Mouse (Mus musculus) heart, embryonic 14.5 days (tissue): ENCODE measurements around the gene Sgms1. TPM values are rescaled to one million over a fixed set of nuclear protein-coding genes. Genes with fewer than 3 reads are reported as not detected.
"Not testable (repeated sequence)": the region's sequence is repeated elsewhere in the genome, so short reads cannot be mapped to it uniquely, and the experiment has no call there.

Source experiments
- ATAC-seq: fragments of 200-750 bp; cut with Nextera tagmentation; 2 replicates; pipeline ENCODE4 v1.8.0; 2017; ENCODE audit warnings: low read depth, moderate TSS enrichment; ENCODE audit not compliant: insufficient number of reproducible peaks, insufficient read depth, low FRiP score
- H3K27ac ChIP-seq, 2 experiments: fragments of 200-500 bp in 1 of 2; fragments of 300-500 bp in 1 of 2; sonication (generic) in 1 of 2; replicated peaks in 1 of 2; 2 replicates each; pipeline ENCODE4 v1.5.1; 2012 to 2014; ENCODE audit warnings: low read depth in 2 of 2, low read length in 2 of 2, control low read depth in 1 of 2, mild to moderate bottlenecking in 1 of 2, mixed read lengths in 1 of 2; ENCODE audit not compliant: control insufficient read depth in 1 of 2, insufficient read depth in 1 of 2
- H3K27me3 ChIP-seq: fragments of 300-500 bp; sonication (generic); 2 replicates; pipeline ENCODE4 v1.6.1; 2014; ENCODE audit warnings: mild to moderate bottlenecking, low read length, control low read depth; ENCODE audit not compliant: control insufficient read depth, insufficient read depth
- H3K36me3 ChIP-seq: fragments of 300-500 bp; sonication (generic); 2 replicates; pipeline ENCODE4 v1.6.1; 2014; ENCODE audit warnings: mild to moderate bottlenecking, control low read depth, low read length, mixed read lengths; ENCODE audit not compliant: control insufficient read depth, insufficient read depth
- H3K4me1 ChIP-seq, 2 experiments: fragments of 200-500 bp in 1 of 2; fragments of 300-500 bp in 1 of 2; sonication (generic) in 1 of 2; 2 replicates each; pipeline ENCODE4 v1.6.1; 2012 to 2014; ENCODE audit warnings: low read length in 2 of 2, control low read depth in 1 of 2, mixed read lengths in 1 of 2; ENCODE audit not compliant: control insufficient read depth in 2 of 2, insufficient read depth in 2 of 2
- H3K4me2 ChIP-seq: fragments of 300-500 bp; sonication (generic); 2 replicates; pipeline ENCODE4 v1.6.1; 2014; ENCODE audit warnings: mild to moderate bottlenecking, low read length
- H3K4me3 ChIP-seq, 2 experiments: fragments of 200-500 bp in 1 of 2; fragments of 300-500 bp in 1 of 2; sonication (generic) in 1 of 2; 2 replicates each; pipeline ENCODE4 v1.5.1; 2012 to 2014; ENCODE audit warnings: low read length in 2 of 2, mild to moderate bottlenecking in 2 of 2, control low read depth in 1 of 2, low read depth in 1 of 2, moderate library complexity in 1 of 2; ENCODE audit not compliant: control insufficient read depth in 1 of 2, insufficient read depth in 1 of 2
- H3K9ac ChIP-seq: fragments of 300-500 bp; sonication (generic); 2 replicates; pipeline ENCODE4 v1.6.1; 2014; ENCODE audit warnings: mild to moderate bottlenecking, low read length
- H3K9me3 ChIP-seq: fragments of 300-500 bp; sonication (generic); 2 replicates; pipeline ENCODE4 v1.6.1; 2016; ENCODE audit warnings: low read length, control low read depth; ENCODE audit not compliant: control insufficient read depth
- WGBS: fragments of 180-500 bp; shearing (Covaris S2); extraction: QIAGEN DNeasy Blood & Tissue Kit; methylation state at CpG from one replicate; pipeline ENCODE4 v1.1.7; 2014; 5-methylcytosine and 5-hydroxymethylcytosine counted together
- polyA plus RNA-seq: library from polyadenylated mRNA; unstranded; fragments of >200 nt; fragmentation: Nextera tagmentation; extraction: Ambion mirVana; gene quantifications from 2 replicates; pipeline ENCODE4 v1.2.1, GENCODE M21; 2014

The Sgms1 gene
- polyA plus RNA-seq, 1 experiment from 2014 or later: 41.3 TPM

DNA sequence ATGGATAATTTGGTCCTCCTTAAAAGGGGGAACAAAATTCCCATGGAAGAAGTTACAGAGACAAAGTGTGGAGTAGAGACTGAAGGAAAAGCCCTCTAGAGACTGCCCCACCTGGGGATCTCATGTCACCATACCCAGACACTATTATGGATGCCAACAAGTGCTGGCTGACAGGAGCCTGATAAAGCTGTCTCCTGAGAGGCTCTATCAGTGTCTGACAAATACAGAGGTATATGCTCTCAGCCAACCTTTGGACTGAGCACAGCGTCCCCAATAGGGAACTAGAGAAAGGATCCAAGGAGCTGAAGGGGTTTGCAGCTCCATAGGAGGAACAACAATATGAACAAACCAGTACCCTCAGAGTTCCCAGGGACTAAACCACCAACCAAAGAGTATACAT lies 304.7 kb downstream of the Sgms1 start:
- H3K4me2 ChIP-seq, H3K4me3 ChIP-seq, H3K27ac ChIP-seq, H3K9ac ChIP-seq, H3K27me3 ChIP-seq, H3K4me1 ChIP-seq, H3K36me3 ChIP-seq, H3K9me3 ChIP-seq, ATAC-seq: not testable (repeated sequence)
- 44% methylated on average over 1 of the region's 1 CpGs for WGBS

Other genes starting within 250 kb of the Sgms1 start
- gene Rpl9-ps6, start 76.9 kb upstream of the Sgms1 start, polyA plus RNA-seq: 73.3 and 79.7 TPM in 2 replicates
- gene Minpp1, start 96.1 kb upstream of the Sgms1 start, polyA plus RNA-seq: 54.1 and 57.2 TPM in 2 replicates
- 10.3 TPM in 2 replicates for gene Papss2, start 206.1 kb upstream of the Sgms1 start, polyA plus RNA-seq